Mouse (Mus musculus): ENCODE results near the gene Il31.

GRCm38 (mm10) chr5:123522166-123522565 lies 32.9 kb upstream of the Il31 start:
- TF ChIP-seq CTCF (IDR thresholded peaks at IDR 0.05) (no peak), POLR2A (IDR thresholded peaks at IDR 0.05; ENCODE audit: insufficient read depth, low read depth, low read length) (no peak), EP300 (IDR thresholded peaks at IDR 0.05; ENCODE audit: insufficient read depth, low read depth, low read length) (no peak)
